ENCODE assay signal across 25 mouse cellular contexts in the genomic region with DNA sequence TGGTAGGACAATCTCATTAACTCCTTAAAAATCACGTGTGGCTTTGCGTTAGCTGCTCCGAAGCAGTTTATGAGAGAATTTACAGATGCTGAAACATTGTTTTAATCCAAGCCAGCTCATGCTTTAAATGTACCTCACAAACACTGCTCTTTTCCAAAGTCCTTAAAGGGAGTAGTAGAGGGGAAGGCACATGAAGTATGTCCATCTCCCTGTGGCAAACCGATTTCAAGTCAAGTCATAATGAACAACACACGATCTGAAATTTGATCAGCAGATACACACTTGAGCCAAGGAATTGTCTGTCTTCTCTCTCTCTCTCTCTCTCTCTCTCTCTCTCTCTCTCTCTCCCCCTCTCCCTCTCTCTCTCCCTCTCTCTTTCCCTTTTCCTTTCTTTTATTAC. TPM values are rescaled to one million over a fixed set of nuclear protein-coding genes. Genes with fewer than 3 reads are reported as not detected.
DNase-seq lines count a peak whose midpoint lies in the region; ATAC-seq and TF ChIP-seq lines count a peak whose summit lies in the region.
"Had no signal": no experiment of that assay in that cellular context is flagged by ENCODE, and none has a peak within 500 bp of the region (broad histone marks: within the 10 kb centered on the region; RNA-seq: fewer than 3 reads in every experiment).

No protein-coding gene starts in this region.

- H3K9me3 ChIP-seq in hindbrain, embryonic 14.5 days (ENCODE audit: control insufficient read depth, low read length), result no peaks in the 10 kb centered on the region
- H3K9me3 ChIP-seq in hindbrain, embryonic 10.5 days, result no peaks in the 10 kb centered on the region
- no peaks in the 10 kb centered on the region for H3K9me3 ChIP-seq in liver, embryonic 14.5 days (ENCODE audit: control insufficient read depth, low read length)
- H3K9me3 ChIP-seq in liver, embryonic 11.5 days (ENCODE audit: control insufficient read depth, low read length), result no peaks in the 10 kb centered on the region
- H3K9me3 ChIP-seq in embryonic facial prominence, embryonic 15.5 days (replicated peaks), result no peaks in the 10 kb centered on the region
- H3K9me3 ChIP-seq in neural tube, embryonic 14.5 days (ENCODE audit: control insufficient read depth, low read length), result no peaks in the 10 kb centered on the region
- H3K9me3 ChIP-seq: heart, embryonic 12.5 days; liver, embryonic 15.5 days; midbrain, embryonic 13.5 days had no signal

- peak overlapping the region; percentile 64; the same call in 1 of the 2 replicates for H3K27ac ChIP-seq in hindbrain, embryonic 14.5 days
- H3K27ac ChIP-seq in hindbrain, embryonic 10.5 days, result no peak overlapping the region
- no peak overlapping the region; the same call in 1 of the 2 replicates for H3K27ac ChIP-seq in liver, embryonic 14.5 days
- H3K27ac ChIP-seq in liver, embryonic 11.5 days (ENCODE audit: low read depth, low read length), result no peak overlapping the region
- peak overlapping the region; percentile 7; the same call in 1 of the 2 replicates for H3K27ac ChIP-seq in embryonic facial prominence, embryonic 15.5 days (replicated peaks)
- H3K27ac ChIP-seq in neural tube, embryonic 14.5 days (ENCODE audit: low read depth, low read length), result no peak overlapping the region

- H3K27me3 ChIP-seq in hindbrain, embryonic 14.5 days (ENCODE audit: control insufficient read depth, insufficient read depth, low read length), result no peaks in the 10 kb centered on the region
- H3K27me3 ChIP-seq in hindbrain, embryonic 10.5 days (ENCODE audit: insufficient read depth, poor library complexity, severe bottlenecking), result peaks cover 2% of the 10 kb centered on the region; the same call in 1 of the 2 replicates
- no peaks in the 10 kb centered on the region for H3K27me3 ChIP-seq in liver, embryonic 14.5 days (ENCODE audit: control insufficient read depth, insufficient read depth, low read length)
- H3K27me3 ChIP-seq in liver, embryonic 11.5 days (replicated peaks; ENCODE audit: control insufficient read depth, insufficient read depth, low read length), result no peaks in the 10 kb centered on the region
- no peaks in the 10 kb centered on the region for H3K27me3 ChIP-seq in embryonic facial prominence, embryonic 15.5 days
- no peaks in the 10 kb centered on the region for H3K27me3 ChIP-seq in neural tube, embryonic 14.5 days (ENCODE audit: control insufficient read depth, insufficient read depth, low read length)
- H3K27me3 ChIP-seq: heart, embryonic 12.5 days; liver, embryonic 15.5 days; midbrain, embryonic 13.5 days had no signal

- H3K4me2 ChIP-seq in hindbrain, embryonic 14.5 days (replicated peaks), result peak overlapping the region; percentile 48
- H3K4me2 ChIP-seq in liver, embryonic 14.5 days (ENCODE audit: low read depth), result 0 out of 2 replicates have a peak overlapping the region, but pooled peaks have one; percentile 8
- H3K4me2 ChIP-seq in liver, embryonic 11.5 days, result no peak overlapping the region; the same call in 1 of the 2 replicates
- no peak overlapping the region for H3K4me2 ChIP-seq in embryonic facial prominence, embryonic 15.5 days (replicated peaks)
- 0 out of 2 replicates have a peak overlapping the region, but pooled peaks have one; percentile 6 for H3K4me2 ChIP-seq in neural tube, embryonic 14.5 days (ENCODE audit: low read depth, low read length)
- H3K4me2 ChIP-seq: heart, embryonic 12.5 days had no signal

- no peaks in the 10 kb centered on the region; the same call in 1 of the 2 replicates for H3K36me3 ChIP-seq in hindbrain, embryonic 14.5 days (replicated peaks; ENCODE audit: control insufficient read depth, insufficient read depth)
- H3K36me3 ChIP-seq in hindbrain, embryonic 10.5 days, result peaks cover 3% of the 10 kb centered on the region; the same call in 1 of the 2 replicates
- peaks cover 4% of the 10 kb centered on the region for H3K36me3 ChIP-seq in liver, embryonic 14.5 days (replicated peaks; ENCODE audit: control insufficient read depth, insufficient read depth, low read depth)
- H3K36me3 ChIP-seq in liver, embryonic 11.5 days (ENCODE audit: control insufficient read depth, insufficient read depth, low read length), result peaks cover 4% of the 10 kb centered on the region; the same call in 1 of the 2 replicates
- H3K36me3 ChIP-seq in embryonic facial prominence, embryonic 15.5 days, result no peaks in the 10 kb centered on the region
- no peaks in the 10 kb centered on the region for H3K36me3 ChIP-seq in neural tube, embryonic 14.5 days (ENCODE audit: control insufficient read depth, insufficient read depth, low read length)
- H3K36me3 ChIP-seq: heart, embryonic 12.5 days; midbrain, embryonic 13.5 days had no signal

- TF ChIP-seq EP300 in liver, embryonic 14.5 days (IDR thresholded peaks at IDR 0.05; ENCODE audit: low read depth), result no peak

- no peak for DNase-seq in hindbrain, embryonic 14.5 days (ENCODE audit: low spot score)
- DNase-seq in hindbrain, embryonic 10.5 days (ENCODE audit: low spot score), result no peak
- no peak for DNase-seq in liver, embryonic 14.5 days (ENCODE audit: low read depth in 3 of 3, low spot score in 3 of 3)
- no peak for DNase-seq in liver, embryonic 11.5 days (ENCODE audit: low spot score)
- DNase-seq in urinary bladder, postnatal 4 days (ENCODE audit: low spot score in 2 of 2), result no peak
- DNase-seq: adrenal gland, postnatal 36 days; B cell, adult 2 months; cerebellum, adult 2 months; heart, postnatal 14 days; kidney, adult 11 months; kidney, postnatal 10 days; left cerebral cortex, postnatal 4 days; right cerebral cortex, adult 18-20 months; thymus, postnatal 25 days had no signal

- 0 out of 2 replicates have a peak overlapping the region, but pooled peaks have one; percentile 12 for H3K9ac ChIP-seq in hindbrain, embryonic 14.5 days
- H3K9ac ChIP-seq in liver, embryonic 14.5 days (replicated peaks), result no peak overlapping the region; the same call in 1 of the 2 replicates
- H3K9ac ChIP-seq in liver, embryonic 11.5 days (ENCODE audit: low read depth, low read length), result no peak overlapping the region
- no peak overlapping the region for H3K9ac ChIP-seq in embryonic facial prominence, embryonic 15.5 days
- no peak overlapping the region for H3K9ac ChIP-seq in neural tube, embryonic 14.5 days (replicated peaks; ENCODE audit: low read depth, low read length)
- H3K9ac ChIP-seq: heart, embryonic 12.5 days; liver, embryonic 15.5 days; midbrain, embryonic 13.5 days had no signal

- no peak for ATAC-seq in hindbrain, embryonic 14.5 days (ENCODE audit: low FRiP score)
- no peak for ATAC-seq in liver, embryonic 14.5 days (ENCODE audit: insufficient read depth)
- ATAC-seq in liver, embryonic 11.5 days (replicated peaks; ENCODE audit: low FRiP score), result no peak
- ATAC-seq in embryonic facial prominence, embryonic 15.5 days (ENCODE audit: insufficient number of reproducible peaks, low FRiP score, low TSS enrichment, low read depth), result no peak
- ATAC-seq in neural tube, embryonic 14.5 days (ENCODE audit: low read depth), result no peak
- no peak for ATAC-seq in cerebellum, adult (ENCODE audit: insufficient number of reproducible peaks, low FRiP score, low TSS enrichment)
- ATAC-seq: lung, postnatal 0 days had no signal

- H3K4me3 ChIP-seq in hindbrain, embryonic 14.5 days (replicated peaks; ENCODE audit: low read length), result no peak overlapping the region
- no peak overlapping the region for H3K4me3 ChIP-seq in hindbrain, embryonic 10.5 days
- H3K4me3 ChIP-seq in liver, embryonic 14.5 days (ENCODE audit: insufficient read depth in 1 of 2, low read depth in 2 of 2, low read length in 2 of 2), result no peak overlapping the region
- H3K4me3 ChIP-seq in liver, embryonic 11.5 days (ENCODE audit: low read depth, low read length), result no peak overlapping the region
- H3K4me3 ChIP-seq in embryonic facial prominence, embryonic 15.5 days (replicated peaks), result no peak overlapping the region
- no peak overlapping the region for H3K4me3 ChIP-seq in neural tube, embryonic 14.5 days (ENCODE audit: low read depth, low read length)
- H3K4me3 ChIP-seq: heart, embryonic 12.5 days; liver, embryonic 15.5 days; midbrain, embryonic 13.5 days had no signal

- H3K4me1 ChIP-seq in hindbrain, embryonic 14.5 days (replicated peaks; ENCODE audit: control insufficient read depth, insufficient read depth, low read length), result peaks cover 86% of the 10 kb centered on the region
- peaks cover 62% of the 10 kb centered on the region for H3K4me1 ChIP-seq in hindbrain, embryonic 10.5 days (replicated peaks)
- H3K4me1 ChIP-seq in liver, embryonic 14.5 days (replicated peaks; ENCODE audit: control insufficient read depth in 2 of 2, insufficient read depth in 2 of 2, low read length in 1 of 2), result peaks cover 52 to 63% of the 10 kb centered on the region in 2 experiments
- H3K4me1 ChIP-seq in liver, embryonic 11.5 days (replicated peaks; ENCODE audit: control insufficient read depth, insufficient read depth, low read length), result peaks cover 69% of the 10 kb centered on the region
- peaks cover 71% of the 10 kb centered on the region for H3K4me1 ChIP-seq in embryonic facial prominence, embryonic 15.5 days
- peaks cover 63% of the 10 kb centered on the region for H3K4me1 ChIP-seq in neural tube, embryonic 14.5 days (ENCODE audit: control insufficient read depth, insufficient read depth, low read length)

- 65% methylated on average over 5 of the region's 5 CpGs for WGBS in hindbrain, embryonic 14.5 days
- 81% methylated on average over 5 of the region's 5 CpGs for WGBS in hindbrain, embryonic 10.5 days
- 67% methylated on average over 5 of the region's 5 CpGs for WGBS in liver, embryonic 14.5 days (ENCODE audit: insufficient replicate concordance)
- 71% methylated on average over 5 of the region's 5 CpGs for WGBS in liver, embryonic 11.5 days
- 25% methylated on average over 5 of the region's 5 CpGs for WGBS in embryonic facial prominence, embryonic 15.5 days
- 48% methylated on average over 5 of the region's 5 CpGs for WGBS in neural tube, embryonic 14.5 days

- TF ChIP-seq CTCF in liver, embryonic 14.5 days (IDR thresholded peaks at IDR 0.05; ENCODE audit: low read depth), result no peak

RNA-seq across cellular contexts. Expression of gene Bcl11a, which starts 20.2 kb away (rescaled TPM):
- polyA plus RNA-seq in hindbrain, embryonic 14.5 days (2014; fragmentation: Nextera tagmentation; extraction: Ambion mirVana), result 106 and 117 TPM in 2 replicates
- 20.7 and 54.9 TPM in 2 replicates for polyA plus RNA-seq in hindbrain, embryonic 10.5 days (2016; fragmentation: Nextera tagmentation; extraction: Ambion mirVana)
- 10.9 and 13.0 TPM in 2 replicates for polyA plus RNA-seq in liver, embryonic 14.5 days (2012; rRNA removed)
- 29.4 and 33.0 TPM in 2 replicates for polyA plus RNA-seq in liver, embryonic 14.5 days (2014; fragmentation: Nextera tagmentation; extraction: Ambion mirVana)
- polyA plus RNA-seq in liver, embryonic 11.5 days (2014; fragmentation: Nextera tagmentation; extraction: Ambion mirVana), result 92.2 and 95.4 TPM in 2 replicates
- 41.7 and 43.0 TPM in 2 replicates for polyA plus RNA-seq in embryonic facial prominence, embryonic 15.5 days (2015; fragmentation: Nextera tagmentation; extraction: Ambion mirVana)
- polyA plus RNA-seq in neural tube, embryonic 14.5 days (2014; fragmentation: Nextera tagmentation; extraction: Ambion mirVana), result 143 and 145 TPM in 2 replicates

RNA-seq across cellular contexts. Expression of gene A830031A19Rik, which starts 23.2 kb away (rescaled TPM):
- not detected in 2 replicates for polyA plus RNA-seq in hindbrain, embryonic 14.5 days (2014; fragmentation: Nextera tagmentation; extraction: Ambion mirVana)
- not detected in 2 replicates for polyA plus RNA-seq in hindbrain, embryonic 10.5 days (2016; fragmentation: Nextera tagmentation; extraction: Ambion mirVana)
- polyA plus RNA-seq in liver, embryonic 14.5 days (2012; rRNA removed), result not detected in 2 replicates
- polyA plus RNA-seq in liver, embryonic 14.5 days (2014; fragmentation: Nextera tagmentation; extraction: Ambion mirVana), result not detected in 2 replicates
- polyA plus RNA-seq in liver, embryonic 11.5 days (2014; fragmentation: Nextera tagmentation; extraction: Ambion mirVana), result not detected in 2 replicates
- not detected in 2 replicates for polyA plus RNA-seq in embryonic facial prominence, embryonic 15.5 days (2015; fragmentation: Nextera tagmentation; extraction: Ambion mirVana)
- polyA plus RNA-seq in neural tube, embryonic 14.5 days (2014; fragmentation: Nextera tagmentation; extraction: Ambion mirVana), result not detected in 2 replicates
- polyA plus RNA-seq: cerebellum, adult 2 months; embryonic facial prominence, embryonic 14.5 days; gonadal fat pad, adult 2 months; heart, embryonic 12.5 days; liver, embryonic 15.5 days; lung, postnatal 0 days; midbrain, embryonic 13.5 days; small intestine, adult 2 months; testis, adult 2 months had no signal

Comparison
In these comparisons a context has a peak if more than half of its experiments do, and no peak if none do; other contexts are left out.
1. H3K27ac ChIP-seq: peak in hindbrain, embryonic 14.5 days (single experiment) and embryonic facial prominence, embryonic 15.5 days (single experiment); none in hindbrain, embryonic 10.5 days (single experiment), liver, embryonic 14.5 days (single experiment), liver, embryonic 11.5 days (single experiment) and neural tube, embryonic 14.5 days (single experiment).
2. H3K4me2 ChIP-seq: peak in hindbrain, embryonic 14.5 days (single experiment), liver, embryonic 14.5 days (single experiment) and neural tube, embryonic 14.5 days (single experiment); none in liver, embryonic 11.5 days (single experiment) and embryonic facial prominence, embryonic 15.5 days (single experiment).